Mouse (Mus musculus): ENCODE data around the gene Amz2.
A peak's percentile ranks its signal among the peaks of the same experiment; 100 is the strongest.

The Amz2 gene

DNA sequence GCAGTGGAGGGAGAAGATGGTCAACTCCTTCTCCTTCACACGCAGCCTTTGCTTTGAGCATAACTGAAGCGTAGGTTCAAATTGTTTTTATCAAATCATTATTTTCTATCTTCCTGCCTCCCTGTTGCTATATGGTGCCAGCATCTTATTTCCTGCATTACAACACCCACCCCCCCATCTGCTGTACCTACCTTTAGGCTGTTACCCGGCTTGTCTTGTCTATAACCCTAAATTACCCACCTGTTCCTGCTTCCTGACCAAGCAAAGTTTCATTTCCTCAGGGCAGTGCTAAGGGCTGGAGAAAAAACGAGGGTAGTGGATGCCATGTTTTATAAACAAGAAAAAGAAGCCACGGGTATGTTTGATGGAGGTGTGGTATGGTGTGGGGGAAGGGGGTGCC, 4.5 kb upstream of the Amz2 start:
- no peak for DNase-seq (ENCODE audit: low read depth)

DNA sequence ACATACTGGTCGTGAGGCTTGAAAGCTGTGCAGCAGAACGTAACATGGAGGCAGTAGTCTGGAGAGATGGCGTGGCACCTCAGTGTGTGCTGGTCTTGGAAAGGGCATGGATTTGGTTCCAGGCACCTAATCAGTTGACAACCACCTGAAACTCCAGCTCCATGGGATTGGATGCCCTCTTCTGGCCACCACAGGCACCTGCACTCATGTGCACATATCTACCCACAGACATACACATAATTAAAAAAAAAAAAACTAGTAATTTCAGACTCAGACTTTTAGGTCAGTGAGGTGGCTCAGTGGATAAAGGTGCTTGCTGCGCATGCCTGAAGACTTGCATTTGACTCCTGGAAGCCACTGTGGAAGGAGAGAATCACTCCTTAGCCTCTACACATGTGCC, 3.5 kb upstream of the Amz2 start:
- DNase-seq (ENCODE audit: low read depth) = no peak

DNA sequence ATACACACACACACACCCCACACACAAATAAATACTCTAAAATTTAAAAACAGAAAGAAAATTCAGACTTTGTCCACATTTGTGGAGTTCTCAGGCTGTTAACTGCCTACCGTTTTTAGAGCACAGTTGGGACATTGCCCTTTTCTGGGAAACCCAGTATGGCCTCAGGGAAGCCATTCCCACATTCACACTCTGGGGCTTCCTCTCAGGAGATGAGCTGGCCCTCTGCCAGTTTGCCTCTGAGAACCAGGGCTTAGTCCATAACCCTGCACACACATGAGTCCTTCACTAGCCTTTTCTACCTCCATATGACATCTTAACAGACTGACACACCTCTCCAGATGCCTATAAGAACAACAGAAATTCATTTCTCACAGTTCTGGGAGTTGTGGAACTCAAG, 2.5 kb upstream of the Amz2 start:
- no peak for DNase-seq (ENCODE audit: low read depth)

DNA sequence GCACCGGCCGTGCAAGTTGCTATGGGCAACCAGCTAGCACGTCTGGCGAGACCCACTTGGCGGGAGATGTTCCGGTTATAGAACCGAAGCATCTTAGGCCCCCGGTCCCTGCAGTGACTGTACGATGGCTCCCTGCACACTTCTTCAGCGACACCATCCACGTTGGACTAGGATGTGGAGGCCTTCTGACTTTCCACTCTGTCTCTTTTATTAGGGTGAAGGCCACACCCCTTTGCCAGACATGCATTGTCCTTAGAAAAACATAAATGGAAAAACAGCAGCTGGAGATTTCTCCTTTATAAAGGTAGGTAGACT, 483 bp downstream of the Amz2 start:
- no peak for DNase-seq (ENCODE audit: low read depth)

DNA sequence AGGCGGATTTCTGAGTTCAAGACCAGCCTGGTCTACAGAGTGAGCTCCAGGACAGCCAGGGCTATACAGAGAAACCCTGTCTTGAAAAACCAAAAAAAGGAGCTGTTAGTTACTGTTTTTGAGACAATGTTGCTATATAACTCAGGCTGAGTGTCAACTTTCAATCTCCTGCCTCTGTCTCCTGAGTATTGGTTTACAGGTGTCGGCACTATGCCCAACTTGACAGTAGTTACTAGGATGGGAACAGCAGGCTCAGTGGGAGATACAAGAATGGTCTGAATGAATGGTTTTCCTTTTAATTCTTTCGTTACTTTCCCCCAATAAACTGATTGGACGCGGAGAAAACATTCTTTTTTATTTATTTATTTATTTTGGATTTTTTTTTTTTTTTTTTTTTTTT, 1.6 kb downstream of the Amz2 start:
- no peak for DNase-seq (ENCODE audit: low read depth)

DNA sequence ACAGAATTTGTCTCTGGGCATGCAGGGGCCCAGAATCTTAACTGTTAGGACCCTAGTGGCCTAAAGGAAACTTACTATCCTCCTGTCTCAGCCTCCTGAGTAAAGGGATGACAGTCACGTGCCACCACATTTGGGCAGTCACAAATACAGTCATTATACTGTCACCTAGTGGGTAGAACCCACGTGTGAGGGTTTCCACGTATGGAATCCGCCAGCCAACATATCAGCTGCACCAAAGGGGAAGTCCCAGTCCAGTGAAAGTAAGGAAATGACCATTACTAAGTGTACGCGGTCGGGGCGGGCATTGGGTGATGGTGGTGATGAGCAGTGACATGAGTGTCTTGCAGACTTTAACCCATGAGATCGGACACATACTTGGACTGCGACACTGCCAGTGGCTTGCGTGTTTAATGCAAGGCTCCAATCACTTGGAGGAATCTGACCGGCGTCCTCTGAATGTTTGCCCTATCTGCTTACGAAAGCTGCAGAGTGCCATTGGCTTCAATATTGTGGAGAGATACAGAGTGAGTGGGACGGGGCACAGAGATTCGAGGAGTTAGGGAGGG, 8.6 kb downstream of the Amz2 start:
- DNase-seq (ENCODE audit: low read depth) = no peak

DNA sequence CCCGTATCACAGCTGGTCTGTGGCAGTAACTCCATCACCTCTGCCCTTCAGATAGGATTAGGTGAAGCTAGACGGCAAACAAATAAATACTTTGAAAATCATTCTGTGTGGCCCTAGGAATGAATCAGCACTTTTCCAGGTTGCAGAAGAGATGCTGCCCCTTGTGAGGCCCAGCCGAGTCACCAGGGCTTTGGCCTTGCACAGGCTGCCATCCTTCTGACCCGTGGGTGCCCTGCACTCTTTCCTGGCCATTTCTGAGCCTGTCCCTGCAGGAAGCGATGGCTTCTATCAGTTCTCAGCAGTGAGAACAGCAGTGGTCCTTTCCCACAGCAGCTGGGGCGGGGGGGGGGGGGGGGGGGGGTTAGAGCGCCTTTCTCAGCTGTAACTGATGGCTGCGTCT, 11.1 kb downstream of the Amz2 start:
- no peak for DNase-seq (ENCODE audit: low read depth)

DNA sequence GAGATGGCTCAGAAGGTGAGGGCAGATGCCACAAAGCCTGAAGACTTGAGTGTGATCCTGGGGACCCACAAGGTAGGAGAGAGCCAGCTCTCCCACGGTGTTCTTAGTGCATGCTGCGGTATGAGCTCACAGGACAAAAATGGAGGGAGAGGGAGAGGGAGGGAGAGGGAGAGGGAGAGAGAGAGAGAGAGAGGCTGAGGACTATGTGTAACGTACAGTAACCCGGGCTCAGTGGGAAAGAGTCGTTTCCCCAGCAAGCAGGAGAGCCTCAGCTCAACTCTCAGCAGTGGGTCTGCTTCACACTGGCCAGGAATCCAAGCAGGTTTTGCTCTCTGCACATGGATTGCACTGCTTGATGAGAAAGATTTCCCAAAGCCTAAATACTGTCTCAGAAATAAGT, 13.5 kb downstream of the Amz2 start:
- DNase-seq (ENCODE audit: low read depth) = no peak

DNA sequence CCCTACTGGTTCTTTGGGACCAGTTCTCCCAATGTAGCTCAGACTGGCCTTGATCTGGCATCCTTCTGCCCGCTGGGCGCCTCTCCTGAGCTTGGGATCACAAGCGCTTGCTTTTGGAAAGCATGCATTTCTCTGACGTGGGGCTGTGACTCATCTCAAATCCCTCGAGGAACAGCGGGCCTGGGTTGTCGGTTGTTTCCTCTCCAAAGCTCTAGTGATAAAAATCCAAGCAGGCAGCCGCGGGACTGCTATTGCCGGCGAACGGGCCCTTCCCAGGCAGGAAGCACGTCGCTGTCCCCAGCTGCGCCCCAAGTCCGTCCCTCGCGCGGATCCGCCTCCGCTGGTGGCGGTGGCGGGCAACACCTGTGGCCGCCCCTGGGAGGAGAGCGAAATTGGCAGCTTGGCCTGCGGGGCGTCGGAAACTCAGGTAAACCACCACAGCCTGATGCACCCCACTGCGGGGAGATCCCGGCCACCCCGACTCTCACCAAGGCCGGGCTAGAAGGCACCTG, 14.1 kb downstream of the Amz2 start:
- peak; percentile 81 for DNase-seq (ENCODE audit: low read depth)

DNA sequence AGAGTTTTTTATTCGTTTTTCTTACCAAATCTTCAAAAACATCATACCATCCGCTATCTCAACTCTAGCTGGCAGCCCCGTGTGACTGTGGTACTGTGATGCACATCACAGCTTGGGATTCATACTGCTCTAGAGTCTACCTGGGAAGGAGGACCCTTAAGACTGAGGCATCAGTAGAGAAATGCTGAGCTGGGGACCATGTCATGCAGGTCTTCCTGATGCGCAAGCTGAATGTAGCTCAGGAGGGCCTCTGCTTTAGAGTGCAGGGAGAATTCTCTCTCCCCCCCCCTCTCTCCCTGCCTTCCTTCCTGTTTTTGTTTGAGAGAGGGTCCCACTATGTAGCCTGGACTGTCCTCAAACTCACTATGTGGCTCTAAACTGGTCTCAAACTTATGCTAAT, 14.9 kb downstream of the Amz2 start:
- no peak for DNase-seq (ENCODE audit: low read depth)

DNA sequence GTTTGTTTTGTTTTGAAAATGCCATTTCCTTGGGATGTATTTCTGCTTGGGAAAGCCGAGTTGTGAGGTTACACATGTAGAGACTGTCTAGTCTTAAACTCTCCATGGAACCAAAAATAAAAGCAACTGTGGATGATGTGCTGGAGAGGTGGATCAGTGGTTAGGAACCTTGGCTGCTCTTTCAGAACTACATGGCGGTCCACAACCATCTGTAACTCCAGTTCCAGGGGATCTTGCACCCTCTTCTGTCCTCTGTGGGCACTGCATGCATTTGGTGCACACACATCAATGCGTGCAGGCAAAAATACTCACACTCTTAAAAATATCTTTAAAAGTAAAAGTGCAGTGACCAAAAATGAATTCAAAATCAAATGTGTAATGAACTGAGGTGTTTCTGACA, 15.4 kb downstream of the Amz2 start:
- DNase-seq (ENCODE audit: low read depth) = peak; percentile 85

DNA sequence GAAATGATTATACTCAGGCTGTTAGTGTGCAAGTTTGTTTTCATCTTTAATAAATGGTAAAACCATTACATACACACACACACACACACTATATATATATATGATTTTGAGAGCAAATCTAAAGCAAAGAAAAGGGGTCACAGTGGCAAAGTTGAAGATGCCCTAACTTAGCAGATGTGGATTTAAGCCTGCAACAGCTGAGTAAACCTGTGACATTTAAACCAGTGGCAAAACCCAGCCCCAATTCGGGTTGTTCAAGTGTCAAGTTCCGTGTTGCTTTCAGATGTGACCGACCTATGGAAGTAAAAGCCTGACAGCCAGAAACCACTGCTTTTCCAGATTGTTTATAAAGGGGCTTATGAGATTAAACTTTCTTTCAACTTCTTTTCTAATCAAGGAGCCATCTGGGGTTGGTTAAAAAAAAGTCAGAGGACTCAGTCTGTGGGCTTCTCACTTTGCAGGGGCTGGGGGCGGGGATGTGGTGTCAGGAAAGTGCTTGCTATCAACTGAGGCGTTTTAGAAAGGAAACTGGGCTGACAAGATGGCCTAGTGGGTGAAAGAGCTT, 16.5 kb downstream of the Amz2 start:
- peak; percentile 11 for DNase-seq (ENCODE audit: low read depth)

DNA sequence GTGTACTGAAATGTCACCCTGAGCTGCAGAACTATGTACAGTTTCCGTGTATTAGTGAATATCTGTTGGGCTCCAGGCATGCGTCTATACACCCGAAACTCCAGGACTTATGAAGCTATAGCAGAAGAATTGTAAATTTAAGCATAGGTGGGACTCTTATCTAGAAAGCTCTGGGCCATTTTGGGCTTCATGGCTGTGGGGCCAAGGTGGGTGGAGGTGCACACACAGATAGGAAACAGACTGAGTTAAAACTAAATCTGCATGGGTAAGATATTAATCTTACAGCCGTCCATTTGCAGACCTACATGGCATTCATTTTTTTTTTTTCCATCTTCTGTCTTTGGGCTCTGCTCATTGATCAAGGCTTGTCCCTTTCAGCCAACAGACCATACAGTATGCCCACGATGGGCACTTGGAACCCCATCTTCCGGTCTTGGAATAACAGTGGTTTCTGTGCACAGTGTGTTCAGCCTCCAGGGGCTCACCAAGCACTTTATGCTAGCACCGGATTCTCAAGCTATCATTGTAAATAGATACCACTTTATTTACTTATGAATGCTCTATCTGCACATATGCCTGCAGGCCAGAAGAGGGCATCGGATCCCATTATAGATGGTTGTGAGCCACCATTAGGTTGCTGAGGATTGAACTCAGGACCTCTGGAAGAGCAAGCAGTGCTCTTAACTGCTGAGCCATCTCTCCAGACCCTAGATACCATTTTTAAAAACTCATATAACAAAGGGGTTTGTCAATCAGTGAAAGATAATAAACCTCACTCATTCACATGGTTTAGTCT, 17.9 kb downstream of the Amz2 start:
- DNase-seq (ENCODE audit: low read depth) = no peak

DNA sequence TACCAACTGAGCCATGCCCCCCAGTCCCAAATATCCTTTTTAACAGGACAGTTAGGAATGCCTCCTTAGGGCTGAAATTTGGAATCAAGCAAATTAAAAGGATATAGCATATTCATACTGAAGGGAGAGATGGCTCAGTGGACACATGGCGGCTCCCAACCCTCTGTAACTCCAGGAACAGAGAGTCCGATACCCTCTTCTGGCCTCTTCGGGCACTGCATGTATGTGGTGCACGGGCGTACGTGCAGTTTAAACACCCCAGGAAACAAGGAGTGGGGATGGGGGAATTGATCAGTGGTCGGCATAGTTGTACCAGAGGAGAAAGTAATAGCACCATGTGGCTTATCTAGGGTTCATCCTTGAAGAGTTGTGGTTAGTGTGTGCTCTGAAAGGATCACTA, 18.9 kb downstream of the Amz2 start:
- peak; percentile 58 for DNase-seq (ENCODE audit: low read depth)

DNA sequence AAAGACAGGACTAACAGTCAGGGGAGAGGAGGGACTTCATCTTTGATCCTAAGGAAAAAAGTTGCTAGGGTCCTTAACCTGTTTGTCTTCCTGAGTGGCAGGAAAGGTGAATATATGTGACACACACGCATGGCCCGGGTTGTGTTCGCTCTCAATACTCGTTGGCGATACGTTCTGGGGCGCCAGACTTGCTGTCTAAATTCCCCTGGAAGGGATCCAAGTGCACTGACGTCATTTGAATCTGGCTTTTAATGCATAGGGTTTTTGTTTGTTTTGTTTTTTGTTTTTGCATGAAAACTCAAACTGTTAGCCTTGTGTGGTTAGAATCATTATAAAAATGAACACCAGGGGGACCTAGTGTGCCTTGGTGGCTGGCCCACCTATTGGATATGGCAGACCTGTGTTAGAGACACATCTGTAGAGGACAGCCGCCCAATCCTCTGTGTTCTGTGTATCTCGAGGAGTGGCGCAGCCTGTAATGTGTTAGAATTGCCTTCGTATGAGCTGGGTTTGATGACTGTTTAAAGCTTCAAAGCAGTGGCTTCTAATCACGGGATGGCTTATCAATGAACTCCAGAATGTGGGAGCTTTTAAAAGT, 19.8 kb downstream of the Amz2 start:
- peak; percentile 87 for DNase-seq (ENCODE audit: low read depth)

DNA sequence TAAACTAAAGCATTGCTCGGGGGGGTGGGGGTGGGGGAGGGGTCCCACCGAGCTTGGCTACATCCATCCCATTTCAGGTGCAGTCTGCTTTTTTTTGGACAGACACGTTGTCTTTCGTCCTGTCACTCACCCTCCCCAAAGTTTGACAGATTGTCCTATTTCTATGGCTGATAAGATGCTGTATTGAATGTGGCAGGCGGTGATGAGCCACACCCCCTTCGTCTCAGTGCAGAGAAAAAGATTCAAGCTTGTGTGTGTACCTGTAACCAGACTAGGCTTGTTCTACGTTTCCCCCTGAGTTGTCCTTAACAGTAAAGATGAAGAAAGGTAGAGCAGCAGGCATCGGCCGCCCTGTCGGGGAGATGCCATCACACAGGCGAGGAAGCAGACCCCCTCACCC, 25.4 kb downstream of the Amz2 start:
- DNase-seq (ENCODE audit: low read depth) = no peak

DNA sequence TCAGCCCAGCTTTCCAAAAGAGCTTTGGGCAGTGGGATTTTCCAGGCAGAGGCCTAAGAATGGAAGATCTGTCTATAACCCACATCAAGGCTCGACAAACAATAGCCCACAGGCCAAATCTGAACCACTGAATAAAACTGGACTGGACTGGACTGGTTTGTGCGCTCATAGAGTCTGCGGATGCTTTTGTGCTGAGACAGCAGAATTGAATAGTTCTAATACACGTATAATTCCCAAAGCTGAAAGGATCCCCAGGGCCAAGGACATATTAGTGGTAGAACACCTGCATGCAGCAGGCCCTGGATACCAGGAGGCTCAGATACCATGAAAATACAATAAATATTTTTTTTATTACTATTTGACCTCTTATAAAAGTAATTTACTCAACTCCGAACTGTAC, 30.5 kb downstream of the Amz2 start:
- DNase-seq (ENCODE audit: low read depth) = no peak

DNA sequence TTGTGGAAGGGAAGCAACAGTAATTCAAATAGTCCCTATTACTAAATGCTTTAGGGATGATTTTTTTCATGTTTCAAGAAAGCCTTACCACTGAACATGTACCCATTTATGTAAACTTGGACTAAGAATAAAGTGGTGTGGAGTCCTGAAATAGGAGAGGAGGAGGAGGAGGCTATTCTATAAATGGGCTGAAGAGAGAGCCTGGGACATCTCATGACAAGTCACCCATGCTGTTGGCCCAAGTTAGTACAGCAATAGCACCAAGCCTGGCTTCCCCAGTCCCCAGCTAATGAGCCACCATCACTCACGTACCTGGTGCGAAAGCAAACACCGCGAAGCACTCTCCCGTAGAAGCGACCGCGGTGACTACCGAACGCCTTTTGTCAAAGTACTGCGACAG, 32.4 kb downstream of the Amz2 start:
- no peak for DNase-seq (ENCODE audit: low read depth)

DNA sequence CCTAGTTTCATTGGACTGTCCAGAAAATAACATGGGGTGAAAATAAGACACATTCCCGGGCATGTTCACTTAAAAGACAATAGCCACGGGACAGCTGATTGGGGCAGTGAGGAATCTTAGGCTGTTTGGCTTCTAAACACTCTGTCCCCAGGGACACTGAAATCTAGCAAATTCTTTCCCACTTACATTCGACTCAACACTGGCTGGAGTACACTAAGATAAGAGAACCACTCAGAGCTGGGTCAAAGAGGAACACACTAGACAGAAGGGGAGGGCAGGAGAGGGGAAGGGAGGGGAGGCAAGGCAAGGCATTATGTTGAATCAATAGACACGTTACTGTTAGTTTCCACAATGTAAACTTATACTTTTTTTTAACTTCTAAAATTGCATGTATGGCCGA, 34.8 kb downstream of the Amz2 start:
- DNase-seq (ENCODE audit: low read depth) = no peak

DNA sequence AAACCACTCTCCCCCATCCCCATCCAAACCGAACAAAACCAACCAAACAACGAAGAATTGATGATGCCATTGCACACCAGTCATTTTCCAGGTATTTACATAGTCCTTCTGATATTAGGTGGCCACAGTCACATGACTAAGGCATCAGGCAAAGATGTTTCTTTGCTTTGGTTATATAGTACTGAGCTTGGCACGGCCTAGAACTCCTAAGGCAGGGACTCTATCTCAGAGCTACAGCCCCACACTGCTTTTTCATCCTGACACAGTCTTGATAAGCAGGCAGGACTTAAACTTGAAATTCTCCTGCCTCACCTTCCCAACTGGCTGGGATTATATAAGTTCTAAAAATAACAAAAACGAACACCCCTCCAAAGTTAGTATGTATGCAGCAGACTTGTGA, 39.3 kb downstream of the Amz2 start:
- no peak for DNase-seq (ENCODE audit: low read depth)

DNA sequence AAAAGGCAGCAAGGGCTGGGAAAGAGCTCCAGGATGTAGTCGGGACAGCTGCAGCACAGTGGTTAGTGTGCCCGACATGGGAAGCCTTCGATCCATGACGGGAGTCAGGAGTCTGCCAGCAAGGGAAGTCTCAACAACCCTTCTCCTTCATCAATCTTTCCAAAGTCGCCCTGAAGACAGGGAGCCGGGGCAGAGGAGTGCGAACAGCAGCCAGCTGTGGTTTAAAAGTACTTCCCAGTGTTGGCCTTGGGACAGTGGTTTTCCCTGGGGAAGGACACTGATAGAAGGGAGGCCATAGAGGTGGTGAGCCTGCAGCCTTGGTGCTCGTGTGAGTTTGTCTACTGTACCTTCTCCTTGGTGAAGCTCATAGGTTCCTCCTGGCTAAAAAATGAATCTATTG, 41.2 kb downstream of the Amz2 start:
- no peak for DNase-seq (ENCODE audit: low read depth)

DNA sequence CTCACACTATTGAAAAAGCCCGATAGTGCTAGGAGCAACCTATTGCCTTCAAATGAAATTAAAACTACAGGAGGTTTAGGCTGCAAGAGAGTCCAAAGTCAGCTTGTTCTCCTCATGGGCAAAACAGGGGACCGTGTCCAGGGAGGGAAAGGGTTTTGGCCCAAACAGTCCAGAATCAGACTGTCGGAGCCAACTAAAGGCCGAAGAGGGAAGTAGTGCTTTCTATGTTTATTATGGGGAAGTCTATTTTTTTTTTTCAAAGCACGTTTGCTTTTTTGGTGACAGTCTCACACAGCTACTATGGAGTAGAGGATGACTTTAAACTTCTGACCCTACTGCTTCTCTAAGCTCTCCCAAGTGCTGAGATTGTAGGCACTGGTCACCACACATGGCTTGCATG, 42.4 kb downstream of the Amz2 start:
- DNase-seq (ENCODE audit: low read depth) = no peak

DNA sequence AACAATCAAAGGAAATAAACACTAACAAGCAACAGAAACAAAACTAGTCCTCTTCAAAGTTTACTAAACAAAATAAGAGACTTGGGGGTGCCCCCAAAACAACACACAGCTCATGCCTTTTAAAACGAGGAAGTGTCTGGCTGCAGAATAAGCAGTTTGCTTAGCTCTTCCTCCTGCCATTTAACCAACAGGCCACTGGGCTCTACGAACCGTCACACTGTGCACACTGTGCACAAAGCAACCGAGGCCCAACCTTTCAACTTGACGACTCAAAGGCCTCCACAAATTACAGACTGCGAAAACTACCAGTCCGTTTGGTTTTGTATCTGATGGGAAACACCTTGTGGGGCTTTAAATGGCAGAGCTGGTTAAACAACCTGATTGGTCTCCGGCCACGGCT, 44.4 kb downstream of the Amz2 start:
- peak; percentile 41 for DNase-seq (ENCODE audit: low read depth)

Measured in naive thymus-derived CD4-positive, alpha-beta T cell, adult 2 months (primary cell).